Mouse (Mus musculus): ENCODE measurements around the gene Golph3. TPM values are rescaled to one million over a fixed set of nuclear protein-coding genes. Genes with fewer than 3 reads are reported as not detected.

The Golph3 gene
- polyA plus RNA-seq, 1 experiment from 2014 or later = 108 TPM

DNA sequence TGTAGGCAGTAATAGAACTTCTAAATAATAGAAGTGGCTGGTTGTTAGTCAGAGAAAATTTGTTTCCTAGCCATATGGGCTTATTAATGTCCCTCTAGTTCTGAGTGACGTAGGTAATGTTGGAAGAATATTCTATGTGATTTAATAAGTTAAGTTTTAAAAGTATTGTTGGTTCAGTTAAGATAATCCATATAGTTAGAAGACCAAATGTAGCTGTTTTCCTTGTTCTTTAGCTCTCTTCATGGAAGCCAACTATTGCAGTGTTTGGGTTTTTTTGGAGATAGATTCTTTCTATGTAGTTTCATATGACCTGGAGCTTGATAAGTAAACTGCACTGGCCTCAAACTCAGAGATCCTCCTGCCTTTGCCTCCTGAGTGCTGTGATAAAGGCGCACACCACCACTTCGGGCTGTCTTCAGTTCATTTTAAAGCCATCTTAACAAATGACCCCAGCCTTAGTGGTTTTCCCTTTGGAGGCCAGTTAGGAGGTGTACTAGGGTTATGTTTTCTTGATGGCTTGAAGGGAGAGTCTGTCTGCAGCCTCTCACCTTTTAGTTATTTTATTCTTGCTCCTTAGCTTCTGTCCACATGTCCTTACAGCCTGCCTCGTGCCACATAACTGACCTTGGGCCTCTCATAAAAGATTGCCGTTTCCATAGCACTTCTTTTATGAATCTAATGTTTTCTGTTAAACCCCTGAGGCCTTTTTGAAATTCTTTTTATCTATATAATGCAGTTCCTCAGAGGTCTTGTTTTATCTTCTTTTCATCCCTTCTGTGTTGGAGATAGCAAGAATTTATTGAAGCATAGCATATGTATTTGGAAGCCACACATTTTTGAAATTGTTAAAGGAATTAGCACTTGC, 19.5 kb downstream of the Golph3 start:
- H3K4me3 ChIP-seq (ENCODE audit: low read depth, low read length) = no peak overlapping the region
- H3K9me3 ChIP-seq (ENCODE audit: control insufficient read depth, low read length) = no peaks in the 10 kb centered on the region
- WGBS = 67% methylated on average over 5 of the region's 5 CpGs
- no peak overlapping the region for H3K4me2 ChIP-seq (ENCODE audit: low read depth)
- no peak for DNase-seq (ENCODE audit: low spot score)
- H3K4me1 ChIP-seq (ENCODE audit: control insufficient read depth, insufficient read depth, low read length) = peaks cover 5% of the 10 kb centered on the region
- H3K27me3 ChIP-seq (ENCODE audit: control insufficient read depth, insufficient read depth, low read length) = no peaks in the 10 kb centered on the region
- no peak overlapping the region for H3K27ac ChIP-seq (ENCODE audit: low read depth, low read length)
- ATAC-seq (ENCODE audit: insufficient read depth, low FRiP score, low TSS enrichment) = no peak
- H3K36me3 ChIP-seq (ENCODE audit: control insufficient read depth, insufficient read depth, low read length) = no peaks in the 10 kb centered on the region
- H3K9ac ChIP-seq (ENCODE audit: low read length) = no peak overlapping the region

DNA sequence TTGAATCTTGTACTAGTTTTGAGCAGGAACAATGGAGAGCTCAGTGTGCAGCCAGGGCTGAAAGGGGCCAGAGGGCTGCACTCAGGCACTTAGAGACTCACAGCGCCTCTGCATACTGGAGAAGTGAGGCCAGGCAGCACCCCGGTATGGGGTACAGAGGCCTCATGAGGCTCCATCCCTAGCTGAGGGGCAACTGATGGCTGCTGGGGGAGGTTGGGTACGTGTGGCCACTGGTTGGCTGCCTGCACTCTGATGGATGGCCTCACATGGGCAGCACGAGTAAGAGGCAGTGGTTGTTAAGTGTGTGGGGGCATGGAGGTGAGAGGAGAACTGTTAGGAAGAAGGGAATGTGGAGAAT, 20.1 kb downstream of the Golph3 start:
- Histone ChIP-seq H3K9me3 (ENCODE audit: control insufficient read depth, low read length) (no peaks in the 10 kb centered on the region), H3K9ac (ENCODE audit: low read length) (no peak overlapping the region; the same call in 1 of the 2 replicates), H3K27ac (ENCODE audit: low read depth, low read length) (no peak overlapping the region), H3K4me1 (ENCODE audit: control insufficient read depth, insufficient read depth, low read length) (peaks cover 5% of the 10 kb centered on the region), H3K4me3 (ENCODE audit: low read depth, low read length) (no peak overlapping the region), H3K36me3 (ENCODE audit: control insufficient read depth, insufficient read depth, low read length) (no peaks in the 10 kb centered on the region), H3K4me2 (ENCODE audit: low read depth) (no peak overlapping the region), H3K27me3 (ENCODE audit: control insufficient read depth, insufficient read depth, low read length) (no peaks in the 10 kb centered on the region)
- ATAC-seq (ENCODE audit: insufficient read depth, low FRiP score, low TSS enrichment) = no peak
- DNase-seq (ENCODE audit: low spot score) = no peak
- 50% methylated on average over 4 of the region's 4 CpGs for WGBS

DNA sequence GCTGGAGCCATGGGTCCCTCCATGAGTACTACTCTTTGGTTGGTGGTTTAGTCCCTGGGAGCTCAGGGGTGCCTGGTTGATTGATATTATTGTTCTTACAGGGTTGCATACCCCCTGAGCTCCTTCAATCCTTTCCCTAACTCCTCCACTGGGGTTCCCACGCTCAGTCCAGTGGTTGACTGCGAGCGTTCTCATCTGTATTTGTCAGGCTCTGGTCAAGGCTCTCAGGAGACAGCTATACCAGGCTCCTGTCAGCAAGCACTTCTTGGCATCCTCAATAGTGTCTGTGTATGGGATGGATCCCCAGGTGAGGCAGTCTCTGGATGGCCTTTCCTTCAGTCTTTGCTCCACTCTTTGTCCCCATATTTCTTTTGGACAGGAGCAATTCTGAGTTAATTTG, 25.7 kb downstream of the Golph3 start:
- Histone ChIP-seq H3K4me3 (ENCODE audit: low read depth, low read length) (no peak overlapping the region), H3K4me1 (ENCODE audit: control insufficient read depth, insufficient read depth, low read length) (no peaks in the 10 kb centered on the region), H3K36me3 (ENCODE audit: control insufficient read depth, insufficient read depth, low read length) (0 out of 2 replicates have a peak, but pooled peaks cover 2% of the 10 kb centered on the region), H3K9me3 (ENCODE audit: control insufficient read depth, low read length) (no peaks in the 10 kb centered on the region), H3K9ac (ENCODE audit: low read length) (no peak overlapping the region), H3K4me2 (ENCODE audit: low read depth) (no peak overlapping the region), H3K27me3 (ENCODE audit: control insufficient read depth, insufficient read depth, low read length) (no peaks in the 10 kb centered on the region), H3K27ac (ENCODE audit: low read depth, low read length) (no peak overlapping the region)
- no peak for DNase-seq (ENCODE audit: low spot score)
- no peak for ATAC-seq (ENCODE audit: insufficient read depth, low FRiP score, low TSS enrichment)
- WGBS = 90% methylated on average over 3 of the region's 3 CpGs

DNA sequence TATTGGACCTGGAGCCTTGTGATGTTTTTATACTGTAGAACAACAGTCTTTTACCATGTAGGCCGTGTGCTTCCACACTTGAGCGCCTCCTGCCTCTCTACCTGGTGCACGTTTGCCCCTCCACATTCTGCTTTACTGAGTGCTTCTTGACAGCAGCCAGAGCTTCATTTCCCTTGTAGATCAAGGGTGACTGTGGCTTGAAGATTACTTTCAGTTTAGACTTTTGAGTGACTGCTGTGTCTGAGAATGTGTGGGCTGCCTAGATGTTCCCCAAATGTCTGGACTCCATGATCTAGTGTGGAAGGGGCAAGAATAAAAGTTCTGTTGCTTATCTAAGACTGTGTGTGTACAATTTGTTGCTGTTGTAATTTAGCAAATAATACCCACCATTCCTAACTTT, 27.7 kb downstream of the Golph3 start:
- ATAC-seq (ENCODE audit: insufficient read depth, low FRiP score, low TSS enrichment) = no peak
- WGBS = 94% methylated on average over 3 of the region's 3 CpGs
- Histone ChIP-seq H3K36me3 (ENCODE audit: control insufficient read depth, insufficient read depth, low read length) (0 out of 2 replicates have a peak, but pooled peaks cover 3% of the 10 kb centered on the region), H3K9me3 (ENCODE audit: control insufficient read depth, low read length) (no peaks in the 10 kb centered on the region), H3K27me3 (ENCODE audit: control insufficient read depth, insufficient read depth, low read length) (no peaks in the 10 kb centered on the region), H3K27ac (ENCODE audit: low read depth, low read length) (no peak overlapping the region), H3K9ac (ENCODE audit: low read length) (no peak overlapping the region), H3K4me2 (ENCODE audit: low read depth) (no peak overlapping the region), H3K4me3 (ENCODE audit: low read depth, low read length) (no peak overlapping the region), H3K4me1 (ENCODE audit: control insufficient read depth, insufficient read depth, low read length) (no peaks in the 10 kb centered on the region)
- DNase-seq (ENCODE audit: low spot score) = no peak

DNA sequence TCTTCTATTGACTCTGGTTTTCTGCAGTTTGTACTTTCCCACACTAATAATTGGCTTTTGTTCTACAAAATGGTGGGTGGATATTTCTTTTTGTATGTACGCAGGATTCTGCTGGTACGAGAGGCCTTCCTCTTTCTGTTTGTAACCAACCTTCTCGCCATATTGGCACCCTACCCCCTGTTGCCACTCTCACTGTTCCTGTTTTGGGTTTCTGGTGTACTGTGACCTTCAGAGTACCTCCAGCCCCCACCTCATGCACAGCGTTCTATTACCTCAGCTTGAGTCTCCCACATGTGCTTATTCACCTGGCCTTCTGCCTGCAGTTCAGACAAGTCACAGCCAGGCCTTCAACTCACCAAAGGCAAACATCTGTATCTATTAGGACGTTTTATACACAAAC, 28.6 kb downstream of the Golph3 start:
- H3K9ac ChIP-seq (ENCODE audit: low read length) = no peak overlapping the region
- H3K9me3 ChIP-seq (ENCODE audit: control insufficient read depth, low read length) = no peaks in the 10 kb centered on the region
- H3K4me3 ChIP-seq (ENCODE audit: low read depth, low read length) = no peak overlapping the region
- H3K36me3 ChIP-seq (ENCODE audit: control insufficient read depth, insufficient read depth, low read length) = 0 out of 2 replicates have a peak, but pooled peaks cover 3% of the 10 kb centered on the region
- ATAC-seq (ENCODE audit: insufficient read depth, low FRiP score, low TSS enrichment) = no peak
- no peaks in the 10 kb centered on the region for H3K27me3 ChIP-seq (ENCODE audit: control insufficient read depth, insufficient read depth, low read length)
- H3K27ac ChIP-seq (ENCODE audit: low read depth, low read length) = no peak overlapping the region
- no peaks in the 10 kb centered on the region for H3K4me1 ChIP-seq (ENCODE audit: control insufficient read depth, insufficient read depth, low read length)
- 94% methylated on average over 5 of the region's 5 CpGs for WGBS
- H3K4me2 ChIP-seq (ENCODE audit: low read depth) = no peak overlapping the region
- no peak for DNase-seq (ENCODE audit: low spot score)

DNA sequence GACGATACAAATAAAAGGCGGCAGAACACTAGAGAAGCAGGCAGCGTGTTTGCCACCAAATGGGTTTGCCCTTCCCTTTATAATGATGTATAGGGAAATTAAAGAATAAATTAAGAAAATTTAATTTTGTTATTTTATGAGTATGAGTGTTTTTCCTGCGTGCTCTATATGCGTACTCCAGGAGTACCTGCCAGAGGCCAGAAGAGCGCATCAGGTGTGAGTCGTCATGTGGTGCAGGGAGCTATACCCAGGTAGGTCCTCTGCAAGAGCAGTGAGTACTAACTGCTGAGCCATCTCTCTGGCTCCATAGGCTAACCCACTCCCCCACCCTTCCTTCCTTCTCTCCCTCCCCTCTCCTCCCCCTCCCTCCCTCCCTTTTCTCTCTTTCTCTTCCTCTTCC, 30.2 kb downstream of the Golph3 start:
- H3K9ac ChIP-seq (ENCODE audit: low read length) = no peak overlapping the region
- no peaks in the 10 kb centered on the region for H3K4me1 ChIP-seq (ENCODE audit: control insufficient read depth, insufficient read depth, low read length)
- H3K27ac ChIP-seq (ENCODE audit: low read depth, low read length) = no peak overlapping the region
- H3K9me3 ChIP-seq (ENCODE audit: control insufficient read depth, low read length) = no peaks in the 10 kb centered on the region
- no peak overlapping the region for H3K4me3 ChIP-seq (ENCODE audit: low read depth, low read length)
- 93% methylated on average over 7 of the region's 7 CpGs for WGBS
- DNase-seq (ENCODE audit: low spot score) = no peak
- 0 out of 2 replicates have a peak, but pooled peaks cover 3% of the 10 kb centered on the region for H3K36me3 ChIP-seq (ENCODE audit: control insufficient read depth, insufficient read depth, low read length)
- no peak for ATAC-seq (ENCODE audit: insufficient read depth, low FRiP score, low TSS enrichment)
- H3K4me2 ChIP-seq (ENCODE audit: low read depth) = no peak overlapping the region
- no peaks in the 10 kb centered on the region for H3K27me3 ChIP-seq (ENCODE audit: control insufficient read depth, insufficient read depth, low read length)

DNA sequence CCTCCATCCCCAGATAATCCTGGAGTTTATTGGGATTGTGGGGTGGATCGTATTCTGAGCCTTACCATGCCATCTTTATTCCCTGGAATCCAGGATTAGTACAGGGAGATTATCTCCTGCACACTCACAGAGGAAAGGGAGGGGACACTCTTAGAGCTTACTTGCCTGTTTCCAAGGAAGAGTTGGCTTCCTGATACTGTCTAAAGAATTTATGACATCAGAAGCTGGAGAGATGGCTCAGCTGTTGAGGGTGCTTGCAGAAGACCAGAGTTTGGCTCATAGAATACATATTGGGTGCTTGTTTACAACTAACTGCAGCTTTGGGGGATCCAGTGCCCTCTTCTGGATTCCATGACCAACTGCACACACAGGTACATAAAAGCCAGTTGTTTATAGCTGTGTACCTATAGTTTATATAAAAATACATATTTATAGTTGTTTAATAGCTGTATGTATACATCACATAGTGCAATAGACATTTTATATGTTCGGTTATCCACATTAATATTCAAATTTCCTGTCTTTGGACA, 33.1 kb downstream of the Golph3 start:
- Histone ChIP-seq H3K4me3 (ENCODE audit: low read depth, low read length) (no peak overlapping the region), H3K27me3 (ENCODE audit: control insufficient read depth, insufficient read depth, low read length) (no peaks in the 10 kb centered on the region), H3K27ac (ENCODE audit: low read depth, low read length) (no peak overlapping the region), H3K4me2 (ENCODE audit: low read depth) (no peak overlapping the region), H3K36me3 (ENCODE audit: control insufficient read depth, insufficient read depth, low read length) (0 out of 2 replicates have a peak, but pooled peaks cover 3% of the 10 kb centered on the region), H3K9ac (ENCODE audit: low read length) (no peak overlapping the region), H3K4me1 (ENCODE audit: control insufficient read depth, insufficient read depth, low read length) (no peaks in the 10 kb centered on the region), H3K9me3 (ENCODE audit: control insufficient read depth, low read length) (no peaks in the 10 kb centered on the region)
- DNase-seq (ENCODE audit: low spot score) (no peak), ATAC-seq (ENCODE audit: insufficient read depth, low FRiP score, low TSS enrichment) (no peak)
- 91% methylated on average over 2 of the region's 2 CpGs for WGBS

DNA sequence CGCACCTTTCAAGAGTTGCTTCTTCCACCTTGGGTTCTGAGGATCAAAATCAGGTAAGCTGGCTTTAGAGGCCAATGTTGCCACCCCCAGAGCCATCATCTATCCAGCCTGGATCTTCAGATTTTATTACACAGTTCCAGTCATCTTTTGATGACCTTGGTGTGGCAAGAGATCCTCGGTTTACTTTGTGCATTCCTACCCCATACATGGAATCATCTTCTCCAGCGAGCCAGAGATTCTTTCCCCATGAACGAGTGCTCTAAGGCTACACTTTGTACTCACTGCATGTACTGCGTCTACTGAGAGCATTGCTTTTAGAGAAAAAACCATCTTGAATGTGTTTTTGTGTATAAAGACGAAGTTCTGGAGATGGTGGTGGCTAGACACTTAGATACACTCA, 34.0 kb downstream of the Golph3 start:
- Histone ChIP-seq H3K4me2 (ENCODE audit: low read depth) (no peak overlapping the region), H3K4me1 (ENCODE audit: control insufficient read depth, insufficient read depth, low read length) (no peaks in the 10 kb centered on the region), H3K27me3 (ENCODE audit: control insufficient read depth, insufficient read depth, low read length) (no peaks in the 10 kb centered on the region), H3K9me3 (ENCODE audit: control insufficient read depth, low read length) (no peaks in the 10 kb centered on the region), H3K9ac (ENCODE audit: low read length) (no peak overlapping the region), H3K36me3 (ENCODE audit: control insufficient read depth, insufficient read depth, low read length) (0 out of 2 replicates have a peak, but pooled peaks cover 2% of the 10 kb centered on the region), H3K27ac (ENCODE audit: low read depth, low read length) (no peak overlapping the region), H3K4me3 (ENCODE audit: low read depth, low read length) (no peak overlapping the region)
- WGBS = 92% methylated on average over 6 of the region's 6 CpGs
- ATAC-seq (ENCODE audit: insufficient read depth, low FRiP score, low TSS enrichment) = no peak
- DNase-seq (ENCODE audit: low spot score) = no peak

DNA sequence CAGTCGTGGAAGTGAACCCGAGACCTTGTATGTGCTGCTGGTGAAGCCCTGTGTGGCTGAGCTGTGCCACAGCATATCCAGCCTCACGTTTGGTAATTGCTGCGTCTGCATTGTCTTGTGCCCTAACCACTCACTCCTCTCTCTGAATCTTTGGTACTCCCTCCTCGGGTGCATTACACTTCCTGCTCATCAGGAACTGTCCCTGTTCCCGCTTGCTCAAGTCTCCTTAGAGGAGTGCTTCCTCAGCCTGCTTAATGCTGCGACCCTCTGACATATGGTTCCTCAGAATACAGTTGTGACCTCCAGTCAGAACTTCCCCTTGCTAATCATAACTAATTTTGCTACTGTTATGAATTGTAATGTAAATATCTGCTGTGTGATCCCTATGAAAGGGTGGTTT, 34.7 kb downstream of the Golph3 start:
- Histone ChIP-seq H3K4me1 (ENCODE audit: control insufficient read depth, insufficient read depth, low read length) (no peaks in the 10 kb centered on the region), H3K4me2 (ENCODE audit: low read depth) (no peak overlapping the region), H3K36me3 (ENCODE audit: control insufficient read depth, insufficient read depth, low read length) (0 out of 2 replicates have a peak, but pooled peaks cover 2% of the 10 kb centered on the region), H3K4me3 (ENCODE audit: low read depth, low read length) (no peak overlapping the region), H3K9me3 (ENCODE audit: control insufficient read depth, low read length) (no peaks in the 10 kb centered on the region), H3K27ac (ENCODE audit: low read depth, low read length) (no peak overlapping the region), H3K27me3 (ENCODE audit: control insufficient read depth, insufficient read depth, low read length) (no peaks in the 10 kb centered on the region), H3K9ac (ENCODE audit: low read length) (no peak overlapping the region)
- 89% methylated on average over 7 of the region's 7 CpGs for WGBS
- ATAC-seq (ENCODE audit: insufficient read depth, low FRiP score, low TSS enrichment) = no peak
- DNase-seq (ENCODE audit: low spot score) = no peak
